Mouse (Mus musculus) frontal cortex, postnatal 25 days (tissue): ENCODE measurements around the gene Caln1.
A peak's percentile ranks its signal among the peaks of the same experiment; 100 is the strongest.

Experiments
- DNase-seq, 2 experiments: peaks; one replicate each; pipeline ENCODE4 v3.0.0; 2022; ENCODE audit warnings: low spot score in 2 of 2

Caln1 gene

GRCm38 (mm10) chr5:130369237-130369636 lies at the start of gene Caln1:
TSS of gene Caln1 (plus strand) at chr5:130369455.
- DNase-seq, result no peak

GRCm38 (mm10) chr5:130319783-130320182 lies 49.5 kb upstream of the Caln1 start:
- DNase-seq, result no peak

- DNase-seq, result no peak
Observed at GRCm38 (mm10) chr5:130320485-130320884, 48.8 kb upstream of the Caln1 start.

GRCm38 (mm10) chr5:130325486-130325885 lies 43.8 kb upstream of the Caln1 start:
- DNase-seq, result no peak

GRCm38 (mm10) chr5:130327615-130328263 lies 41.5 kb upstream of the Caln1 start:
- no peak for DNase-seq

GRCm38 (mm10) chr5:130328366-130328765 lies 40.9 kb upstream of the Caln1 start:
- DNase-seq, result no peak

GRCm38 (mm10) chr5:130329889-130330288 lies 39.4 kb upstream of the Caln1 start:
- no peak for DNase-seq

- no peak for DNase-seq
Observed at GRCm38 (mm10) chr5:130330801-130331200, 38.5 kb upstream of the Caln1 start.

GRCm38 (mm10) chr5:130331206-130331605 lies 38.0 kb upstream of the Caln1 start:
- DNase-seq, result no peak

GRCm38 (mm10) chr5:130333566-130333965 lies 35.7 kb upstream of the Caln1 start:
- no peak for DNase-seq

- no peak for DNase-seq
Observed at GRCm38 (mm10) chr5:130333971-130334370, 35.3 kb upstream of the Caln1 start.

- no peak for DNase-seq
Observed at GRCm38 (mm10) chr5:130335462-130335861, 33.8 kb upstream of the Caln1 start.

GRCm38 (mm10) chr5:130340656-130341055 lies 28.6 kb upstream of the Caln1 start:
- DNase-seq, result no peak

- no peak for DNase-seq
Observed at GRCm38 (mm10) chr5:130344999-130345398, 24.3 kb upstream of the Caln1 start.

GRCm38 (mm10) chr5:130345871-130346270 lies 23.4 kb upstream of the Caln1 start:
- no peak for DNase-seq

GRCm38 (mm10) chr5:130355223-130355622 lies 14.0 kb upstream of the Caln1 start:
- no peak for DNase-seq

GRCm38 (mm10) chr5:130363111-130363510 lies 6.1 kb upstream of the Caln1 start:
- no peak for DNase-seq

- no peak for DNase-seq
Observed at GRCm38 (mm10) chr5:130363773-130364172, 5.5 kb upstream of the Caln1 start.

- DNase-seq, result no peak
Observed at GRCm38 (mm10) chr5:130368236-130368635, 1.0 kb upstream of the Caln1 start.

- DNase-seq, result no peak
Observed at GRCm38 (mm10) chr5:130375411-130375810, 6.2 kb downstream of the Caln1 start.

GRCm38 (mm10) chr5:130384222-130384912 lies 15.1 kb downstream of the Caln1 start, which contains the start of gene A330070K13Rik:
TSS of gene A330070K13Rik (minus strand) at chr5:130384631.
- peak; percentile 10 to 21 for DNase-seq

- no peak for DNase-seq
Observed at GRCm38 (mm10) chr5:130386418-130386817, 17.2 kb downstream of the Caln1 start.

GRCm38 (mm10) chr5:130393618-130394355 lies 24.5 kb downstream of the Caln1 start:
- DNase-seq, result no peak
